Mouse (Mus musculus) myocyte (in vitro differentiated cells): ENCODE measurements around the gene Sumo1.

Experiments used
- CEBPB ChIP-seq: IDR thresholded peaks from 2 replicates; pipeline ENCODE4 v1.6.1; 2011; ENCODE audit warnings: mild to moderate bottlenecking, moderate library complexity; ENCODE audit not compliant: poor library complexity, insufficient read depth, severe bottlenecking
- E2F4 ChIP-seq: IDR thresholded peaks from one replicate; pipeline ENCODE4 v1.6.1; 2011; ENCODE audit warnings: mild to moderate bottlenecking, control low read depth, moderate library complexity; ENCODE audit not compliant: insufficient read depth
- MAX ChIP-seq: IDR thresholded peaks from one replicate; pipeline ENCODE4 v1.6.1; 2011; ENCODE audit warnings: low read depth, mild to moderate bottlenecking, control low read depth
- MYOD1 ChIP-seq, 3 experiments: IDR thresholded peaks; one replicate each; pipeline ENCODE4 v1.6.1; 2011; ENCODE audit warnings: control low read depth in 2 of 3, low read depth in 2 of 3, mild to moderate bottlenecking in 2 of 3, moderate library complexity in 1 of 3; ENCODE audit not compliant: insufficient read length in 2 of 3, control insufficient read depth in 1 of 3
- MYOG ChIP-seq, 3 experiments: IDR thresholded peaks; one replicate each; pipeline ENCODE4 v1.6.1; 2011; ENCODE audit warnings: control low read depth in 2 of 3, low read depth in 2 of 3, mild to moderate bottlenecking in 2 of 3; ENCODE audit not compliant: insufficient read length in 2 of 3, control insufficient read depth in 1 of 3, insufficient read depth in 1 of 3
- POLR2A ChIP-seq: IDR thresholded peaks from one replicate; pipeline ENCODE4 v1.6.1; 2011; ENCODE audit warnings: low read depth, mild to moderate bottlenecking, control low read depth, moderate library complexity; ENCODE audit not compliant: insufficient read length
- POLR2AphosphoS2 ChIP-seq: IDR thresholded peaks from one replicate; pipeline ENCODE4 v1.6.1; 2011; ENCODE audit warnings: low read depth, control low read depth; ENCODE audit not compliant: insufficient read length
- REST ChIP-seq: IDR thresholded peaks from one replicate; pipeline ENCODE4 v1.6.1; 2011; ENCODE audit warnings: mild to moderate bottlenecking, control low read depth, moderate library complexity; ENCODE audit not compliant: insufficient read depth, insufficient read length
- SRF ChIP-seq: IDR thresholded peaks from one replicate; pipeline ENCODE4 v1.6.1; 2011; ENCODE audit warnings: low read depth; ENCODE audit not compliant: control insufficient read depth, insufficient read length
- TCF12 ChIP-seq: IDR thresholded peaks from one replicate; pipeline ENCODE4 v1.6.1; 2011; ENCODE audit warnings: mild to moderate bottlenecking, control low read depth; ENCODE audit not compliant: poor library complexity, insufficient read depth, severe bottlenecking
- USF1 ChIP-seq: IDR thresholded peaks from one replicate; pipeline ENCODE4 v1.6.1; 2011; ENCODE audit warnings: low read depth, mild to moderate bottlenecking, control low read depth, moderate library complexity

GRCm38 (mm10) chr1:59592359-59592758 is 78.3 kb downstream of the Sumo1 start:
- TF ChIP-seq TCF12 (no peak), POLR2A (no peak), POLR2AphosphoS2 (no peak), USF1 (no peak), MAX (no peak), CEBPB (no peak), REST (no peak), E2F4 (no peak), MYOG (IDR thresholded peaks at IDR 0.05; ENCODE audit: control insufficient read depth in 1 of 3, insufficient read depth in 1 of 3, insufficient read length in 2 of 3, low read depth in 2 of 3) (no peak), MYOD1 (IDR thresholded peaks at IDR 0.05; ENCODE audit: control insufficient read depth in 1 of 3, insufficient read length in 2 of 3, low read depth in 2 of 3) (no peak), SRF (no peak)
